In genomic region chr3:86179714-86180113, GRCm38 (mm10) we compare ENCODE assay signal across 26 mouse cellular contexts.
"Had no signal": no experiment of that assay in that cellular context is flagged by ENCODE, and none has a peak within 500 bp of the region (broad histone marks: within the 10 kb centered on the region; RNA-seq: fewer than 3 reads in every experiment).

No protein-coding gene starts in this region.

- H3K36me3 ChIP-seq: heart, embryonic 10.5 days; heart, embryonic 12.5 days; hindbrain, embryonic 10.5 days; hindbrain, embryonic 12.5 days; limb, embryonic 13.5 days; limb, embryonic 15.5 days; liver, embryonic 12.5 days had no signal

- H3K4me2 ChIP-seq: heart, embryonic 12.5 days; hindbrain, embryonic 12.5 days; hindbrain, embryonic 14.5 days; limb, embryonic 13.5 days; limb, embryonic 15.5 days; liver, embryonic 12.5 days had no signal

- H3K9ac ChIP-seq: forebrain, postnatal 0 days; heart, embryonic 12.5 days; hindbrain, embryonic 12.5 days; hindbrain, embryonic 14.5 days; limb, embryonic 13.5 days; limb, embryonic 15.5 days; liver, embryonic 12.5 days had no signal

- DNase-seq: forebrain, postnatal 0 days; gastrocnemius, adult 2 months; gastrocnemius, postnatal 10 days; gastrocnemius, postnatal 36 days; heart, adult 18-20 months; heart, postnatal 10 days; heart, postnatal 4 days; kidney, adult 18-20 months; kidney, adult 8-10 months; kidney, postnatal 10 days; kidney, postnatal 25 days; kidney, postnatal 4 days; layer of hippocampus, adult 9-11 months; layer of hippocampus, postnatal 36 days; left cerebral cortex, postnatal 4 days had no signal

- ATAC-seq: forebrain, postnatal 0 days; hindbrain, embryonic 16.5 days; inflammation-experienced regulatory T-cells, adult 6 months; intestine, embryonic 16.5 days; liver, embryonic 12.5 days had no signal

- H3K27me3 ChIP-seq: heart, embryonic 12.5 days; hindbrain, embryonic 12.5 days; limb, embryonic 13.5 days; limb, embryonic 15.5 days; liver, embryonic 12.5 days had no signal

- H3K9me3 ChIP-seq: heart, embryonic 10.5 days; heart, embryonic 12.5 days; hindbrain, embryonic 10.5 days; hindbrain, embryonic 12.5 days; limb, embryonic 13.5 days; limb, embryonic 15.5 days; liver, embryonic 12.5 days had no signal

- H3K4me1 ChIP-seq: heart, embryonic 10.5 days; heart, embryonic 12.5 days; hindbrain, embryonic 10.5 days; hindbrain, embryonic 12.5 days; limb, embryonic 13.5 days; limb, embryonic 15.5 days; liver, embryonic 12.5 days had no signal

- H3K4me3 ChIP-seq: gastrocnemius, adult 2 months; heart, embryonic 10.5 days; heart, embryonic 12.5 days; hindbrain, embryonic 10.5 days; hindbrain, embryonic 12.5 days; limb, embryonic 13.5 days; limb, embryonic 15.5 days; liver, embryonic 12.5 days had no signal

- H3K27ac ChIP-seq: gastrocnemius, adult 2 months; heart, embryonic 10.5 days; hindbrain, embryonic 10.5 days; hindbrain, embryonic 12.5 days; hindbrain, embryonic 14.5 days; limb, embryonic 13.5 days; limb, embryonic 15.5 days; liver, embryonic 12.5 days had no signal
